In genomic region chr5:123377120-123377955, GRCm38 (mm10) we compare ENCODE assay signal across 1 mouse cellular context.
A peak's percentile ranks its signal among the peaks of the same experiment; 100 is the strongest.
TF ChIP-seq lines count a peak whose summit lies in the region.

No protein-coding gene starts in this region.

TF ChIP-seq in CH12.LX, 34 proteins besides CTCF, POLR2A, EP300 and RAD21 (continued from another document):
- no peak for TF ChIP-seq ZKSCAN1 (IDR thresholded peaks at IDR 0.05; ENCODE audit: borderline replicate concordance, low read depth, low read length)
- peak; percentile 56 for TF ChIP-seq MAX (IDR thresholded peaks at IDR 0.05; ENCODE audit: low read length)
- no peak for TF ChIP-seq KAT2A (IDR thresholded peaks at IDR 0.05; ENCODE audit: insufficient replicate concordance, low read length)
- no peak for TF ChIP-seq GABPA (IDR thresholded peaks at IDR 0.05; ENCODE audit: insufficient replicate concordance, low read depth, low read length)
- peak; percentile 94 for TF ChIP-seq ZC3H11A (IDR thresholded peaks at IDR 0.05; ENCODE audit: low read depth, low read length)
- no peak for TF ChIP-seq JUN (IDR thresholded peaks at IDR 0.05; ENCODE audit: insufficient read depth, low read depth, low read length)
- no peak for TF ChIP-seq MAZ (IDR thresholded peaks at IDR 0.05; ENCODE audit: low read depth, low read length)
- TF ChIP-seq MYC (IDR thresholded peaks at IDR 0.05; ENCODE audit: low read depth, low read length) = peak; percentile 69; the same call in 1 of the 2 replicates
- TF ChIP-seq TBP (conservative IDR thresholded peaks at IDR 0.05; ENCODE audit: low read depth, low read length) = 0 out of 2 replicates have a peak, but pooled peaks have one; percentile 33
- TF ChIP-seq JUND (conservative IDR thresholded peaks at IDR 0.05; ENCODE audit: low read depth, low read length) = peak; percentile 64; the same call in 1 of the 2 replicates
- TF ChIP-seq MEF2A (IDR thresholded peaks at IDR 0.05; ENCODE audit: borderline replicate concordance, low read depth, low read length) = peak; percentile 67; the same call in 1 of the 2 replicates
- TF ChIP-seq NELFE (IDR thresholded peaks at IDR 0.05; ENCODE audit: low read depth, low read length) = peak; percentile 60; the same call in 1 of the 2 replicates
- TF ChIP-seq MXI1 (IDR thresholded peaks at IDR 0.05; ENCODE audit: low read depth, low read length) = peak; percentile 56; the same call in 1 of the 2 replicates
- peak; percentile 95 for TF ChIP-seq BHLHE40 (IDR thresholded peaks at IDR 0.05; ENCODE audit: low read depth, low read length)
- TF ChIP-seq USF2 (conservative IDR thresholded peaks at IDR 0.05; ENCODE audit: low read depth, low read length) = no peak
- TF ChIP-seq CHD2 (IDR thresholded peaks at IDR 0.05; ENCODE audit: low read length) = no peak; the same call in 1 of the 2 replicates
- TF ChIP-seq MAFK (IDR thresholded peaks at IDR 0.05; ENCODE audit: insufficient replicate concordance, low read length) = peak; percentile 17; the same call in 1 of the 2 replicates
- no peak for TF ChIP-seq E2F4 (IDR thresholded peaks at IDR 0.05; ENCODE audit: insufficient replicate concordance, low read depth, low read length)
- peak; percentile 72; the same call in 1 of the 2 replicates for TF ChIP-seq ETS1 (conservative IDR thresholded peaks at IDR 0.05; ENCODE audit: low read depth, low read length)
- no peak for TF ChIP-seq SIN3A (IDR thresholded peaks at IDR 0.05; ENCODE audit: low read length)
- peak; percentile 98 for TF ChIP-seq SMC3 (IDR thresholded peaks at IDR 0.05; ENCODE audit: low read depth, low read length)
- TF ChIP-seq POLR2AphosphoS2 (IDR thresholded peaks at IDR 0.05; ENCODE audit: low read depth, low read length) = no peak
